Mouse (Mus musculus) mouse embryonic stem cell (cell line): ENCODE data around the gene Matn3.

ENCODE experiments used
- in situ Hi-C, 2 experiments: fragments of 300-500 bp; cut with MboI; formaldehyde crosslinking; loops; 1 replicate in 1 of 2; 3 replicates in 1 of 2; pipeline ENCODE4 v1.14.3; 2019 to 2020; ENCODE audit warnings: low sequenced_read_pairs in 2 of 2, low pct_unique_long_range_greater_than_20kb in 1 of 2, mixed read lengths in 1 of 2; ENCODE audit not compliant: unreplicated experiment in 1 of 2

Gene Matn3

GRCm38 (mm10) chr12:9007146-9007545 is 59.4 kb downstream of the Matn3 start:
- in situ Hi-C loops: loop anchor here (5.0 to 10.0 kb wide), 2 partner anchors 120 to 242 kb away; no protein-coding TSS in a partner anchor

GRCm38 (mm10) chr12:9007811-9008210 is 60.1 kb downstream of the Matn3 start:
- in situ Hi-C loops: loop anchor here (5.0 to 10.0 kb wide), 2 partner anchors 121 to 243 kb away; no protein-coding TSS in a partner anchor

GRCm38 (mm10) chr12:9010311-9010710 is 62.6 kb downstream of the Matn3 start:
- in situ Hi-C loops: no loop called here

- in situ Hi-C loops: no loop called here
Observed at GRCm38 (mm10) chr12:9016376-9016775, 68.6 kb downstream of the Matn3 start.

GRCm38 (mm10) chr12:9020431-9020830 is 72.7 kb downstream of the Matn3 start:
- in situ Hi-C loops: no loop called here

- in situ Hi-C loops: no loop called here
Observed at GRCm38 (mm10) chr12:9020986-9021385, 73.3 kb downstream of the Matn3 start.
